Mouse (Mus musculus) megakaryocyte, embryonic 14.5 days (primary cell): ENCODE data around the gene Camk2b.

Experiments used
- FLI1 ChIP-seq: IDR thresholded peaks from 2 replicates; pipeline ENCODE4 v1.6.1; 2012; ENCODE audit warnings: low read length, inconsistent platforms, mixed read lengths
- GATA1 ChIP-seq: IDR thresholded peaks from 3 replicates; pipeline ENCODE4 v1.6.1; 2012; ENCODE audit warnings: mixed read lengths, low read length, inconsistent platforms, borderline replicate concordance

- no peak for TF ChIP-seq GATA1
- no peak for TF ChIP-seq FLI1
Observed at GRCm38 (mm10) chr11:6109990-6110389, 43.8 kb upstream of the Camk2b start.
